Mouse (Mus musculus) midbrain, postnatal 0 days (tissue): ENCODE data around the gene Ring1. TPM values are rescaled to one million over a fixed set of nuclear protein-coding genes. Genes with fewer than 3 reads are reported as not detected.
A peak's percentile ranks its signal among the peaks of the same experiment; 100 is the strongest.

Experiments used
- ATAC-seq: fragments of 200-750 bp; cut with Nextera tagmentation; 2 replicates; pipeline ENCODE4 v1.8.0; 2017; ENCODE audit warnings: moderate number of reproducible peaks, mild to moderate bottlenecking, moderate TSS enrichment, moderate library complexity; ENCODE audit not compliant: low FRiP score
- DNase-seq: peaks from one replicate; pipeline ENCODE4 v3.0.0-alpha.2; 2015; ENCODE audit warnings: low spot score
- H3K27ac ChIP-seq: fragments of 300-500 bp; sonication (generic); 2 replicates; pipeline ENCODE4 v1.5.1; 2014; ENCODE audit warnings: low read depth, mild to moderate bottlenecking, low read length, mixed read lengths
- H3K27me3 ChIP-seq: fragments of 300-500 bp; sonication (generic); 2 replicates; pipeline ENCODE4 v1.6.1; 2014; ENCODE audit warnings: low read length, control low read depth, mixed read lengths; ENCODE audit not compliant: insufficient read depth
- H3K36me3 ChIP-seq: fragments of 300-500 bp; sonication (generic); 2 replicates; pipeline ENCODE4 v1.6.1; 2014; ENCODE audit warnings: low read length, control low read depth, mixed read lengths; ENCODE audit not compliant: insufficient read depth
- H3K4me1 ChIP-seq: fragments of 300-500 bp; sonication (generic); 2 replicates; pipeline ENCODE4 v1.6.1; 2014; ENCODE audit warnings: mild to moderate bottlenecking, control low read depth, antibody characterized with exemption, low read length, mixed read lengths; ENCODE audit not compliant: insufficient read depth
- H3K4me2 ChIP-seq: fragments of 300-500 bp; sonication (generic); 2 replicates; pipeline ENCODE4 v1.6.1; 2014; ENCODE audit warnings: low read depth, mild to moderate bottlenecking, low read length, mixed read lengths; ENCODE audit not compliant: poor library complexity, severe bottlenecking
- H3K4me3 ChIP-seq: fragments of 300-500 bp; sonication (generic); 2 replicates; pipeline ENCODE4 v1.5.1; 2014; ENCODE audit warnings: low read depth, mild to moderate bottlenecking, low read length, moderate library complexity
- H3K9ac ChIP-seq: fragments of 300-500 bp; sonication (generic); replicated peaks from 2 replicates; pipeline ENCODE4 v1.6.1; 2014; ENCODE audit warnings: mild to moderate bottlenecking, low read length, moderate library complexity, mixed read lengths; ENCODE audit not compliant: poor library complexity, severe bottlenecking
- H3K9me3 ChIP-seq: fragments of 300-500 bp; sonication (generic); 2 replicates; pipeline ENCODE4 v1.6.1; 2016; ENCODE audit warnings: low read length, control low read depth
- CTCF ChIP-seq: IDR thresholded peaks from 2 replicates; pipeline ENCODE4 v1.5.1; 2016; ENCODE audit warnings: antibody characterized with exemption, mild to moderate bottlenecking
- WGBS: fragments of 180-500 bp; shearing (Covaris S2); extraction: QIAGEN DNeasy Blood & Tissue Kit; methylation state at CpG from one replicate; pipeline ENCODE4 v1.1.7; 2014; 5-methylcytosine and 5-hydroxymethylcytosine counted together
- polyA plus RNA-seq: library from polyadenylated mRNA; unstranded; fragments of >200 nt; fragmentation: Nextera tagmentation; extraction: Ambion mirVana; gene quantifications from 2 replicates; pipeline ENCODE4 v1.2.1, GENCODE M21; 2015
- total RNA-seq: library from RNA; depleted of rRNA; stranded (reverse); fragments of >200 nt; gene quantifications from 2 replicates; pipeline ENCODE4 v1.2.3, GENCODE M21; 2014

Gene Ring1
- total and polyA plus RNA-seq, 2 experiments from 2014 or later: 19.5 TPM

- Histone ChIP-seq H3K9ac (no peak overlapping the region), H3K27ac (no peak overlapping the region), H3K4me3 (no peak overlapping the region), H3K4me2 (no peak overlapping the region), H3K27me3 (no peaks in the 10 kb centered on the region), H3K4me1 (peaks cover 11% of the 10 kb centered on the region), H3K9me3 (no peaks in the 10 kb centered on the region), H3K36me3 (peaks cover 24% of the 10 kb centered on the region)
- no peak for TF ChIP-seq CTCF
- 93% methylated on average over 9 of the region's 9 CpGs for WGBS
- no peak for ATAC-seq
- DNase-seq: no peak
Observed at GRCm38 (mm10) chr17:34035517-34035916, 11.0 kb upstream of the Ring1 start.

- Histone ChIP-seq H3K9me3 (no peaks in the 10 kb centered on the region), H3K9ac (no peak overlapping the region), H3K4me3 (no peak overlapping the region), H3K27ac (no peak overlapping the region), H3K36me3 (peaks cover 32% of the 10 kb centered on the region), H3K27me3 (no peaks in the 10 kb centered on the region), H3K4me2 (no peak overlapping the region), H3K4me1 (peaks cover 20% of the 10 kb centered on the region)
- ATAC-seq (no peak), DNase-seq (peak; percentile 51)
- WGBS: 69% methylated on average over 10 of the region's 10 CpGs
- TF ChIP-seq CTCF: peak; percentile 74
Observed at GRCm38 (mm10) chr17:34034064-34034463, 9.6 kb upstream of the Ring1 start.

- DNase-seq: no peak
- H3K4me3 ChIP-seq: no peak overlapping the region
Observed at GRCm38 (mm10) chr17:34033441-34033840, 9.0 kb upstream of the Ring1 start.

GRCm38 (mm10) chr17:34032806-34033205 lies 8.3 kb upstream of the Ring1 start:
- WGBS: 63% methylated on average over 9 of the region's 9 CpGs
- peak overlapping the region; percentile 96 for H3K9ac ChIP-seq
- no peak for ATAC-seq
- DNase-seq: no peak
- no peaks in the 10 kb centered on the region for H3K9me3 ChIP-seq
- no peaks in the 10 kb centered on the region for H3K27me3 ChIP-seq
- peak overlapping the region; percentile 97; the same call in 1 of the 2 replicates for H3K27ac ChIP-seq
- peak overlapping the region; percentile 70 for H3K4me3 ChIP-seq
- H3K4me2 ChIP-seq: peak overlapping the region; percentile 97
- TF ChIP-seq CTCF: no peak
- peaks cover 36% of the 10 kb centered on the region for H3K36me3 ChIP-seq
- peaks cover 24% of the 10 kb centered on the region for H3K4me1 ChIP-seq

More at GRCm38 (mm10) chr17:34033441-34033840, 9.0 kb upstream of the Ring1 start:
- peaks cover 20% of the 10 kb centered on the region for H3K4me1 ChIP-seq
- no peak overlapping the region; the same call in 1 of the 2 replicates for H3K9ac ChIP-seq
- H3K9me3 ChIP-seq: no peaks in the 10 kb centered on the region
- H3K27ac ChIP-seq: no peak overlapping the region
- no peak for TF ChIP-seq CTCF
- no peak for ATAC-seq
- WGBS: 90% methylated on average over 9 of the region's 9 CpGs
- H3K36me3 ChIP-seq: peaks cover 39% of the 10 kb centered on the region
- H3K27me3 ChIP-seq: no peaks in the 10 kb centered on the region
- peak overlapping the region; percentile 97; the same call in 1 of the 2 replicates for H3K4me2 ChIP-seq

- Histone ChIP-seq H3K27me3 (no peaks in the 10 kb centered on the region), H3K27ac (peak overlapping the region; percentile 97), H3K4me3 (peak overlapping the region; percentile 70), H3K36me3 (peaks cover 30% of the 10 kb centered on the region), H3K9ac (peak overlapping the region; percentile 96), H3K4me2 (peak overlapping the region; percentile 97), H3K9me3 (no peaks in the 10 kb centered on the region), H3K4me1 (peaks cover 24% of the 10 kb centered on the region)
- WGBS: under 1% methylated on average over 34 of the region's 48 CpGs
- ATAC-seq (0 out of 2 replicates have a peak, but pooled peaks have one; percentile 1), DNase-seq (peak; percentile 51)
- TF ChIP-seq CTCF: no peak
Observed at GRCm38 (mm10) chr17:34032174-34032632, 7.7 kb upstream of the Ring1 start.

DNA sequence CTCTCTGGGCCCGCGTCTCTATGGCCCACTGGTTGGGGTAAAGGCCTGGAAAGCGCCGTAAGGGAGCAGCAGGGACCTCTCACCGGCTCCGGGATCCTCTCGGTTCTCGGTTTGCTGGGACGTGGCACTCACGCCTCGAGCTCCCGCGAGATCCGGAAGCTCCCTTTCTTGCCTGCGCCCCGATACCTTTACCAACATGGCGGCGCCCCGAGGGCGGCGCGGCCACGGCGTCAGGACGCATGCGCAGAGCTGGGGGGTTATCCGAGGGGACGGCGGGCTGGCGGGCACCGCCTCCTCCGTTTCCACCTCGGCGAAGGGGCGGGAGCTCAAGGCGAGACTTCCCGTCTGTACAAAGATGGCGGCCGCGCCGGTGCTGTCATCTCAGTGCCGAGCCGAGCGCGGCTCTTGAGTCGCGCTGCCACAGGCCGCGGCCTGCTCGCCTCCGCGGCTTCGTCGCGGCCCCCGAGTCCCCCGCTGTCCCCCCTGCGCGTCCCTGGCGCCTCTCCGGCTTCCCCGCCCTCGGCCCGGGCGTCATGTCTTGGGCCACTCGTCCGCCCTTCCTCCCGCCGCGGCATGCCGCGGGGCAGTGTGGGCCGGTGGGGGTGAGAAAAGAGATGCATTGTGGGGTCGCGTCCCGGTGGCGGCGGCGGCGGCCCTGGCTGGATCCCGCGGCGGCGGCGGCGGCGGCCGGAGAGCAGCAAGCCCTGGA lies 7.1 kb upstream of the Ring1 start, which contains the start of the genes Slc39a7 and Rxrb:
TSS of gene Slc39a7 (minus strand) at position 218 of the 709 bp plus-strand sequence.
TSS of gene Rxrb (plus strand) at position 348 of the 709 bp plus-strand sequence.
- no peak for TF ChIP-seq CTCF
- WGBS: under 1% methylated on average over 53 of the region's 88 CpGs
- Histone ChIP-seq H3K4me1 (peaks cover 27% of the 10 kb centered on the region), H3K9ac (peak within 1 kb of the TSS; percentile 96), H3K27me3 (no peaks in the 10 kb centered on the region), H3K27ac (peak within 1 kb of the TSS; percentile 97), H3K9me3 (no peaks in the 10 kb centered on the region), H3K4me2 (peak within 1 kb of the TSS; percentile 97), H3K4me3 (peak within 1 kb of the TSS; percentile 70), H3K36me3 (peaks cover 26% of the 10 kb centered on the region)
- DNase-seq: peak; percentile 97
- peak; percentile 82 for ATAC-seq
